Mouse (Mus musculus) mouse trophoblast stem cell (cell line): Measurements from ENCODE around the gene Tmem119.

Experiments used
- in situ Hi-C, 2 experiments: fragments of 300-500 bp; cut with MseI, MboI; formaldehyde crosslinking; loops; 2 replicates in 1 of 2; 3 replicates in 1 of 2; pipeline ENCODE4 v1.15.1; 2025

The Tmem119 gene

DNA sequence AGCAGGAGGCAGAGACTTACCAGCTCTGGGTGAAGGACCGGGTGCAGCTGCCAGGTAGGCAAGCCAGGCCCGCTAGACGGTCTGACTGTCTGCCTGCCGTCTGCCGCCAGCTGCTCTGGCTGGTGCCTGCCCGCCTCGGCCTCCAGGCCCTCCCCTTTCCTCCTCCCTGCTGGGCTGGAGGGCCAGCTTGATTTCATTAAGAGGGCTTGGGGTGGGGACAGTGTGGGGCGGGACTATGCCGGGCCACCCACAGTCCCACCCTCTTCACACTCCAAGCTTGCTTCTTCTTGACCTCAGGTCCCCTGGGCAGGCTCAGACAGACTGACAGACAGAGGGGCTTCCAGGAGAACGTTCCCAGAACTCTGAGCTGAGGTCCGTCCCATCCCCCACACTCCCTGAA lies at the start of gene Tmem119:
Gene Tmem119, minus strand, starts transcription at position 237 of the 400 bp plus-strand sequence.
- in situ Hi-C loops: no loop called here

GRCm38 (mm10) chr5:113847636-113848035 lies 47.3 kb upstream of the Tmem119 start:
- in situ Hi-C loops: no loop called here

DNA sequence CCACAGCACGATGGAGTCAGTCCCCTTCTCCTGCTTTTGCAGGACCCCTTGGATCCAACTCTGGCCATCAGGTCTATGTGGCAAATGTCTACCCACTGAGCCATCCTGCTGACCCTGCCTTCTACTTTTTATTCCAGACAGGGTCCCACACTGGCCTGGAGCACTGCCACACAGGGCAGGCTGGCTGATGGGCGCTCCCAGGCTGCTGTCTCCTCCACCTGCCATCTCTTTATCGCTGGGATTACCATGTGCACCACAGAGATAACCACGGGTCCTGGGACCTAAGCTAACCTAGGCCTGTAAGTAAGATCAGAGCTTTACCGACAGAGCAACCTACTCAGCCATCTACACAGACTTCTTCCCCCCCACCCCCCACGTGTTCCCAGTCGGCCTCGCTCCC lies 46.3 kb upstream of the Tmem119 start:
- in situ Hi-C loops: no loop called here

GRCm38 (mm10) chr5:113845627-113846026 lies 45.3 kb upstream of the Tmem119 start:
- in situ Hi-C loops: no loop called here

- in situ Hi-C loops: no loop called here
Observed at GRCm38 (mm10) chr5:113844721-113845120, 44.4 kb upstream of the Tmem119 start.

DNA sequence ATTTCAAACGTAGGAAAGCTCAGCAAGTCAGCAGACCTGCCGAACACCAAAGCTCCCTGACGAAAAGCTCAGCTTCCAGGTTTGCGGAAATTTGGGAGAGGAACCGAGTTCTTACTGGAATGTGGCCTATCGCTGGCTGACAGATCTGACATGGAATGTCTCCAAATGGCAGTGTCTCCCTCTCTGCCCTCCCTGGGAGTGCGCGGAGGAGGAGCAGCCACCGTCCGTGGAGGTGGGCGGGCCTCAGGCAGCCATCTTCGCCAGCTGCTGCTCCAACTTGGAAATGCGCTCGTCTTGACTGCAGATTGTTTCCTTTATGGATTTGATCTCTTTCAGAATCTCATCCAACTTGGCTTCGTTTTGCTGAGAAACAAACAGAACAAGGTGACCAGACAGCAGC lies 43.8 kb upstream of the Tmem119 start:
- in situ Hi-C loops: no loop called here

DNA sequence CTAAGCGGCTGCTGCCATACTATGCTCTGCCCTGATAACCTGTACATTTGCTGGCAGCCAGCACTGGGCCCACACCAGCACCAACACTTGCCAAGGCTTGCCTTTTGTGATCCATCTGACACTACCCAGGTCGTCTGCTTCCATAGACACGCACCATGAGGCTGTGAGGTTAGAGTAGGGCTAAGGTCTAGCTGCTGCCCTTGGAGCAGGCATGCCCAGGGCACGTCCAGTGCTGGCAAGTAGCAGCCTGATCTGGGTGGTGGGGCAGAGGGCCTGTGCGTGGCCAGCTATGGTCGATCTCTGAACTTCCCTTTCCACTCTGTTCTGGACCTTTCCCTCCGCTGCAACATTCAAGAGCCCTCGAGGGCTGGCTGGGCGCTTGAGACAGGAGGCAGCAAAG lies 42.6 kb upstream of the Tmem119 start:
- in situ Hi-C loops: no loop called here

DNA sequence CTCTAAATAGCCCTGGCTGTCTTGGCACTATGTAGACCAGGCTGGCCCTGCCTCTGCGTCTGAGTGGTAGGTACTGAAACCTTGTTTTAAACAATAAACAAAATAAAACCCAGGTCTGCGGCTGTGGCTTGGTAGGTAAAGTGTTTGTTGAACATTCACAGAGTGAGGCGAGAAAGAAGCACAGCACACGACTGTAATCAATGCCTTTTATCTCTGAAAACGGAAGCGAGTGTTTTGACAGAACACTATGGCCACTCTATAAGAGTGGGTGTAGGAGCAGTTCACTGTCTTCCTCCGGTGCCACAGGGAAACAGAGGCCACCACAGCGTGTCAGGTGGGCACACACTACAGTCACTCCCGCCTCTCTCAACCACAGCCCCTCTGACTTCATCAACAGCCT lies 41.9 kb upstream of the Tmem119 start:
- in situ Hi-C loops: no loop called here

GRCm38 (mm10) chr5:113841243-113842225 lies 41.2 kb upstream of the Tmem119 start:
- in situ Hi-C loops: no loop called here

DNA sequence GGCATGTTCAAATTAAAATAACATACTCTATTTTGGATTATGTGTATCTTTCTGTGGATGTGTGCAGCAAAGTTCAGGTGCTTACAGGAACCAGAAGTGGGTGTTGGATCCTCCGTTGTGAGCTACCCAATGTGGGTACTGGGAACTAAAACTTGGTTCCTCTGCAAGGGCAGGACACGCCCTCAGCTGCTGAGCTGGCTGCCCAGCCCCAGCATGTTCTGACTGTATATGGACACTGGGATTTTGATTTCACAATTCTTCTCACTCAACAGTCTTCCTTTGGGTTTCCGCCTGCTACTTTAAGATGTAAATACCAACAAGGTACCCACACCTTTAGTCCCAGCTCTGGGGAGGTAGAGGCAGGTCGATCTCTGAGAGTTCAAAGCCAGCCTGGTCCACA lies 40.1 kb upstream of the Tmem119 start:
- in situ Hi-C loops: no loop called here

GRCm38 (mm10) chr5:113836961-113837360 lies 36.6 kb upstream of the Tmem119 start:
- in situ Hi-C loops: no loop called here

- in situ Hi-C loops: no loop called here
Observed at GRCm38 (mm10) chr5:113833316-113833947, 33.1 kb upstream of the Tmem119 start.

GRCm38 (mm10) chr5:113832490-113832901 lies 32.2 kb upstream of the Tmem119 start, which contains the start of gene Selplg:
Gene Selplg, minus strand, starts transcription at chr5:113832644.
- in situ Hi-C loops: no loop called here

- in situ Hi-C loops: no loop called here
Observed at GRCm38 (mm10) chr5:113831741-113832140, 31.4 kb upstream of the Tmem119 start.

- in situ Hi-C loops: no loop called here
Observed at GRCm38 (mm10) chr5:113830796-113831195, 30.5 kb upstream of the Tmem119 start.

GRCm38 (mm10) chr5:113830292-113830643 lies 30.0 kb upstream of the Tmem119 start:
- in situ Hi-C loops: no loop called here

GRCm38 (mm10) chr5:113829566-113830291 lies 29.4 kb upstream of the Tmem119 start:
- in situ Hi-C loops: no loop called here

- in situ Hi-C loops: no loop called here
Observed at GRCm38 (mm10) chr5:113828481-113828880, 28.2 kb upstream of the Tmem119 start.

DNA sequence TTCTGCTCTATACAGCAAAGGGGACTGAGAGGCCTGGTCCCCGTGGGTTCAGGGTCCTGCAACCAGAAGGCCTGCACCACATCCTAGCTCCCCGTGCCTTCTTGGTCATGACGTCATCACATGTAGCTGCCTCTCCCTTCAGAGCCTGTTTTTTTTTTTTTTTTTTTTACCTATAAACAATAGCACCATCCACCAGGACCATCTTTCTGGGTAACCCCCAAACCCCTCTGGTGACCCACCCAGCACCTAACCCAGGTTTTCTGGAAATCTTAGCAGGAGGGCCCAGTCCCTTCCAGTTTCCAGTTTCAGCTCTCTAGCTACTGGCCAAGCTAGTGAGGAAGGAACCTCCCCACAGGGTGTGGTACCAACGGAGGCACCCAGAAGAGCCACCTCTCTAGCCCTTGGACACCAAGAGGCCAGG lies 27.7 kb upstream of the Tmem119 start:
- in situ Hi-C loops: no loop called here

DNA sequence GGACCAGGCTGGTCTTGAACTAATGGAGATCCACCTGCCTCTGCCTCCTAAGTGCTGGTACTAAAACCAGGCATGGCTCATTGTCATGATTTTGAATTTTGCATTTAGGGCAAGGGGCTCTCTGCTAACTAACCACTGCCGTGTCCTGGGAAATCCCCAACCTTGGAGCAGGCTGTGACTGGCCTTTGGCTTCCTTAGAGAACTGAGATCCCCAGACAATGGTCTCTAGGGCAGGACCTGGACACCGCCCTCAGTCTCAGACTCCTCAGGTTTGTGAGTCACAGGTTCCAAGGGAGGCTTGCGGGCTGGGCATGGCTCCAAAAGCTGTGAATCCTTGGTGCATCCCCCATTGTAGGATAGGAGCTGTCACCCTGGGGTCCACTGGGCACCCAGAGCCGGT lies 26.3 kb upstream of the Tmem119 start:
- in situ Hi-C loops: no loop called here

GRCm38 (mm10) chr5:113825558-113825957 lies 25.2 kb upstream of the Tmem119 start:
- in situ Hi-C loops: no loop called here

DNA sequence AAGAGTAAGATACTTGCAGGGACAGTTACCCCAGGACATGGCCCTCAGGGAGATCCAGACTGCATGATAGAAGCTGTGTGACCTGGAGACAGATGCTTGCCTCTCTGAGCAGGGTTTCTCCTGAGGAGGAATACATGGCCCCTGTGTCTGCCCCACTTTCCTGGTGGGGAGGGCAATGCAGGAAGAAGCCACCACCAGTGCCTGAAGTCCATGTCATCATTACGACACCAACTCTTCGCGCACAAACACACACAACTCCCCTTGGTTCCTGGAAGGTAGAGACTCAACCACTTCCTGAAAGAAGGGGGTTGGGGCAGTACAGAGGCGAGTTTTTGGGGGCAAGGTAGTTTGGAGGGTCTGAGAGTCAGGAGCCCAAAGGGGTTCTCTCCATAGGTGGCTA lies 23.9 kb upstream of the Tmem119 start:
- in situ Hi-C loops: no loop called here
